Mouse (Mus musculus) cortical plate, adult 2 months (tissue): ENCODE measurements around the gene Ssbp4.

Experiments
- CTCF ChIP-seq: fragments of 200-500 bp; IDR thresholded peaks from 2 replicates; pipeline ENCODE4 v1.5.1; 2011; ENCODE audit warnings: mild to moderate bottlenecking, control low read depth, low read length; ENCODE audit not compliant: insufficient read depth; ENCODE audit errors: extremely low read depth
- POLR2A ChIP-seq: fragments of 200-500 bp; IDR thresholded peaks from 2 replicates; pipeline ENCODE4 v1.6.1; 2011; ENCODE audit warnings: mild to moderate bottlenecking, low read length, control low read depth; ENCODE audit not compliant: insufficient read depth; ENCODE audit errors: extremely low read depth

GRCm38 (mm10) chr8:70596775-70597416 is 11.8 kb downstream of the Ssbp4 start:
- TF ChIP-seq CTCF = no peak
- TF ChIP-seq POLR2A = no peak
